Mouse (Mus musculus) neural tube, embryonic 14.5 days (tissue): Measurements from ENCODE around the gene Zcwpw1. TPM values are rescaled to one million over a fixed set of nuclear protein-coding genes. Genes with fewer than 3 reads are reported as not detected.
A peak's percentile ranks its signal among the peaks of the same experiment; 100 is the strongest.

Source experiments
- ATAC-seq: fragments of 200-750 bp; cut with Nextera tagmentation; 2 replicates; pipeline ENCODE4 v1.8.0; 2017; ENCODE audit warnings: low read depth, mild to moderate bottlenecking, moderate TSS enrichment, moderate library complexity
- H3K27ac ChIP-seq: fragments of 300-500 bp; sonication (generic); 2 replicates; pipeline ENCODE4 v1.5.1; 2014; ENCODE audit warnings: low read depth, mild to moderate bottlenecking, control low read depth, low read length, moderate library complexity, mixed read lengths
- H3K27me3 ChIP-seq: fragments of 300-500 bp; sonication (generic); 2 replicates; pipeline ENCODE4 v1.6.1; 2014; ENCODE audit warnings: low read length; ENCODE audit not compliant: control insufficient read depth, insufficient read depth
- H3K36me3 ChIP-seq: fragments of 300-500 bp; sonication (generic); 2 replicates; pipeline ENCODE4 v1.6.1; 2014; ENCODE audit warnings: low read length, mixed read lengths; ENCODE audit not compliant: control insufficient read depth, insufficient read depth
- H3K4me1 ChIP-seq: fragments of 300-500 bp; sonication (generic); 2 replicates; pipeline ENCODE4 v1.6.1; 2014; ENCODE audit warnings: low read length; ENCODE audit not compliant: control insufficient read depth, insufficient read depth
- H3K4me2 ChIP-seq: fragments of 300-500 bp; sonication (generic); 2 replicates; pipeline ENCODE4 v1.6.1; 2014; ENCODE audit warnings: mild to moderate bottlenecking, low read depth, low read length, control low read depth
- H3K4me3 ChIP-seq: fragments of 300-500 bp; sonication (generic); 2 replicates; pipeline ENCODE4 v1.5.1; 2014; ENCODE audit warnings: low read depth, low read length, control low read depth, mixed read lengths
- H3K9ac ChIP-seq: fragments of 300-500 bp; sonication (generic); replicated peaks from 2 replicates; pipeline ENCODE4 v1.6.1; 2014; ENCODE audit warnings: low read depth, mild to moderate bottlenecking, control low read depth, low read length, mixed read lengths
- H3K9me3 ChIP-seq: fragments of 300-500 bp; sonication (generic); 2 replicates; pipeline ENCODE4 v1.6.1; 2016; ENCODE audit warnings: low read length; ENCODE audit not compliant: control insufficient read depth
- WGBS: fragments of 180-500 bp; shearing (Covaris S2); extraction: QIAGEN DNeasy Blood & Tissue Kit; methylation state at CpG from one replicate; pipeline ENCODE4 v1.1.7; 2014; 5-methylcytosine and 5-hydroxymethylcytosine counted together
- polyA plus RNA-seq: library from polyadenylated mRNA; unstranded; fragments of >200 nt; fragmentation: Nextera tagmentation; extraction: Ambion mirVana; gene quantifications from 2 replicates; pipeline ENCODE4 v1.2.1, GENCODE M21; 2014

Gene Zcwpw1
- 11.2 and 13.9 TPM in 2 replicates for polyA plus RNA-seq

DNA sequence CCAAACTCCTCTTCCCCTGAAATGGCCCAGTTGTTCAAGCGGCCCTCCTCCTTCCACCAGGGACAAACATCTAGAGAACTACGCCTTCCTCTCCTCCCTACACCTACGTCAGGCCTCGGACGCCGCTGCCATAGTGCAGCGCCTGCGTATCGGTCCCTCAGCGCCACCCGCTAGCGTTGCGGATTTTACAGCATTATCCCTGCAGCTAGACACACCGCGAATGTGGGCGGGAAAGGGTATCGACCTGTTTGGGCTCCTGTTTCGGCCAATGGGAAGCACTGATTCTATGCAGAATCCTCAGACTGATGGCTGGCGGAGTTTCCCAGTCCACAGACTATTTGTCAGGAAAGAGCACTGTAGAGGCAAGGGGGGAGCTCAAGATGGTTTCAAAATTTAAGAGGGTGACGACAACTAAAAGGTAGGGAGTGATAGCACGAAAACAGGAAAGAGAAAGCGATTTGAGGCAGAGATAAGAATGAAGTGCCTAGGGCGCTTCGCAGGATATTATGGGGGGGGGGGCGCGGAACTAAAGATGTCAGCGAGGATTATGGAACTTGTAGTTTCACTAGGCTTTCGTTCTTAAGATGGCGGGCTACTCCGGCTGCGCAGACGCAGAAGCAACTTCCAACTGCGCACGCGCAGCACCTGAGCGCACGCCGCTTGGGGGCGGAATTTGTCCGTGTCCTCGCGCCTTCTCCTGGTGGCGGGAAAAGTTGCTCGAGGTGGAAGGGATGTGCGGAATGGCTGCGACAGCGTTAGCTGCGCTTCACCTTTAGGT lies at the start of gene Zcwpw1, which contains the start of gene Mepce:
TSS of gene Zcwpw1 (plus strand) at position 648 of the 778 bp plus-strand sequence.
TSS of gene Mepce (minus strand) at position 505 of the 778 bp plus-strand sequence.
- Histone ChIP-seq H3K27me3 (no peaks in the 10 kb centered on the region), H3K9me3 (no peaks in the 10 kb centered on the region), H3K4me1 (peaks cover 24% of the 10 kb centered on the region), H3K27ac (peak within 1 kb of the TSS; percentile 97), H3K4me3 (peak within 1 kb of the TSS; percentile 82), H3K4me2 (peak within 1 kb of the TSS; percentile 76), H3K36me3 (peaks cover 13% of the 10 kb centered on the region; the same call in 1 of the 2 replicates), H3K9ac (peak within 1 kb of the TSS; percentile 85)
- under 1% methylated on average over 48 of the region's 48 CpGs for WGBS
- ATAC-seq, result peak; percentile 71

DNA sequence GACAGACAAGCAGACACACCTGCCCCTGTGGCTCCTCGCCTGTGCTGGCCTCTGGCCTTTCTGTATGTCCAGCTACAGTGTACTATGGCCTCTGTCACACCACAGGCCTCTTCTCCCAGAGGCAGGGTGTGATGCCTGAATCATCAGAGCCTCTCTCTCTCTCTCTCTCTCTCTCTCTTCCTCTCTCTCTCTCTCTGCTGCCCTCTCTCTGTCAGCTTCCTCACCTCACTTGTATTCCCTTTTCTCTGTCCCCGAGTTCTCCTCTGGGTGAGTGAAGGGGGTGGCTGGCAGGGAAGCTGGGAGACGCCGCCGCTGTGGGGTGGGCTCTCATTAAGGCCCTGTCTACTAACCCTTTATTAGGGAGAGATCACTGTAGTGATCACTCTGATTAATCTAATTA lies 49.1 kb upstream of the Zcwpw1 start:
- no peak for ATAC-seq
- Histone ChIP-seq H3K27me3 (no peaks in the 10 kb centered on the region), H3K36me3 (peaks cover 16% of the 10 kb centered on the region; the same call in 1 of the 2 replicates), H3K4me1 (peaks cover 54% of the 10 kb centered on the region), H3K9ac (no peak overlapping the region; the same call in 1 of the 2 replicates), H3K9me3 (no peaks in the 10 kb centered on the region), H3K4me2 (peak overlapping the region; percentile 90), H3K27ac (peak overlapping the region; percentile 12; the same call in 1 of the 2 replicates), H3K4me3 (no peak overlapping the region)
- 30% methylated on average over 5 of the region's 5 CpGs for WGBS

DNA sequence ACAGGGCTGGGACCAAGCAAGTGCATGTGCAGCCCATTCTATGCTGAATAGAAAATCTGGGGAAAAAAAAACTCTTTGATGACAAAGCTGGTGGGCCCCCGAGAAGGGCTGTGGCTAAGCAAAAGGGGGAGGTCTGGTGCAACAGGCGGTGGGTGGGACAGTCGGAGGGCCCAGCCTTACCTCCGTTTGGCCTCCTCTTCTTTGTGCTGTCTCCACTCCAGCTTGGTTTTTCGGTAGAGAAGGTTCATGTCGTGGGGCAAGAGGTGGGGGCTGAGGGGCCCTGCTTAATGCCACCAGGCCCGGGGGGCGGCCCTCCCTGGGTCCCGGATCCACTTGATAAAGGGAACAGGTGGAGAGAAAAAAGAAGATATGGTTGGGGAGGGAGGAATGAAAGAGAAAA lies 48.1 kb upstream of the Zcwpw1 start:
- Histone ChIP-seq H3K9ac (peak overlapping the region; percentile 83), H3K36me3 (peaks cover 16% of the 10 kb centered on the region; the same call in 1 of the 2 replicates), H3K4me1 (peaks cover 45% of the 10 kb centered on the region), H3K27ac (no peak overlapping the region; the same call in 1 of the 2 replicates), H3K27me3 (no peaks in the 10 kb centered on the region), H3K9me3 (no peaks in the 10 kb centered on the region), H3K4me3 (peak overlapping the region; percentile 70), H3K4me2 (peak overlapping the region; percentile 90)
- WGBS, result 38% methylated on average over 9 of the region's 9 CpGs
- ATAC-seq, result no peak

DNA sequence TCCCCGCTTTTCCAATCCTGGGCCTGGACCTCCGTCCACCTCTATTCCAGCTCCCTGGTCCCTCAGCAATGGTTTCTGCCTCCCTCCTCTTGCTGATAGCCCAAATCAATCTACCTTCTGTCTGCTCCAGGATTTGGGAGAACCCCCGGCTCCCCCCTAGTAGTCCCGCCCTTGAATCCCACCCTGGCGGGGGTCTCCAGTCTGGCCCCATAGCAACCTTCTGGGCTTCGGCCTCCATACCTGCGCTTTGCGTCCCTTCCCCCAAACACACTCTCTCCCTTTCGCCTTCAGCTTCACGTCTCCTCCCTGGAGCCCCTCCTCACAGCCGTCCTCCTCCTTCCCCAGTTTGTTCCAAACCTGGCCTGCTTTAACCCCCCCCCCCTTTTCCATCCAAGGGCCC lies 47.1 kb upstream of the Zcwpw1 start:
- no peaks in the 10 kb centered on the region for H3K9me3 ChIP-seq
- ATAC-seq, result peak; percentile 10
- H3K9ac ChIP-seq, result peak overlapping the region; percentile 83
- H3K36me3 ChIP-seq, result peaks cover 10% of the 10 kb centered on the region; the same call in 1 of the 2 replicates
- H3K4me3 ChIP-seq, result peak overlapping the region; percentile 70
- peaks cover 35% of the 10 kb centered on the region for H3K4me1 ChIP-seq
- WGBS, result 4% methylated on average over 11 of the region's 11 CpGs
- H3K27me3 ChIP-seq, result no peaks in the 10 kb centered on the region
- H3K27ac ChIP-seq, result peak overlapping the region; percentile 77
- H3K4me2 ChIP-seq, result peak overlapping the region; percentile 90

GRCm38 (mm10) chr5:137741023-137741931 lies 46.3 kb upstream of the Zcwpw1 start, which contains the start of gene Nyap1:
Gene Nyap1 (minus strand): TSS chr5:137741607.
- Histone ChIP-seq H3K36me3 (peaks cover 4% of the 10 kb centered on the region; the same call in 1 of the 2 replicates), H3K4me3 (peak within 1 kb of the TSS; percentile 70), H3K4me2 (peak within 1 kb of the TSS; percentile 90), H3K4me1 (peaks cover 33% of the 10 kb centered on the region), H3K27me3 (no peaks in the 10 kb centered on the region), H3K27ac (peak within 1 kb of the TSS; percentile 77), H3K9me3 (no peaks in the 10 kb centered on the region), H3K9ac (peak within 1 kb of the TSS; percentile 83)
- under 1% methylated on average over 58 of the region's 71 CpGs for WGBS
- peak; percentile 83 for ATAC-seq

GRCm38 (mm10) chr5:137742048-137742447 lies 45.5 kb upstream of the Zcwpw1 start:
- peaks cover 2% of the 10 kb centered on the region; the same call in 1 of the 2 replicates for H3K36me3 ChIP-seq
- no peak for ATAC-seq
- peak overlapping the region; percentile 83; the same call in 1 of the 2 replicates for H3K9ac ChIP-seq
- peak overlapping the region; percentile 70; the same call in 1 of the 2 replicates for H3K4me3 ChIP-seq
- peaks cover 37% of the 10 kb centered on the region for H3K4me1 ChIP-seq
- H3K27ac ChIP-seq, result no peak overlapping the region
- no peaks in the 10 kb centered on the region for H3K9me3 ChIP-seq
- no peaks in the 10 kb centered on the region for H3K27me3 ChIP-seq
- WGBS, result 72% methylated on average over 10 of the region's 10 CpGs
- peak overlapping the region; percentile 90 for H3K4me2 ChIP-seq

DNA sequence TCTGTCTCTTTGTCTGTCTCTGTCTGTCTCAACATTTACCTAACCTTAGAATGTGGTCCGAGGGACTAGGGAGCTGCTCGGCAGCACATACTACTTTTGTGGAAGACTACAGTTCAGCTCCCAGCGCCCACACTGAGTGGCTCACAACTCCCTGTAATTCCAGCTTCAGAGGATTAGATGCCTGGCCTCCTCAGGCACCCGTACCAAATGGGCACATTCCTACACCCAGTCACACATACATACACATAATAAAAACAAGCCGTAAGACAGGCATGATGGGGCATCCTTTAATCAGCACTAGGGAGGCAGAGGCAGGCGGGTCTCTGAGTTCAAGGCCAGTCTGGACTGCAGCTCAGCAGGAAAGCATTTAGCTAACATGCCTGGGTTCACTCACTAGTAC lies 44.8 kb upstream of the Zcwpw1 start:
- Histone ChIP-seq H3K4me1 (peaks cover 41% of the 10 kb centered on the region), H3K9ac (no peak overlapping the region), H3K36me3 (no peaks in the 10 kb centered on the region; the same call in 1 of the 2 replicates), H3K4me2 (no peak overlapping the region), H3K27me3 (no peaks in the 10 kb centered on the region), H3K4me3 (no peak overlapping the region), H3K9me3 (no peaks in the 10 kb centered on the region), H3K27ac (no peak overlapping the region)
- ATAC-seq, result no peak
- 94% methylated on average over 6 of the region's 6 CpGs for WGBS

GRCm38 (mm10) chr5:137744197-137744596 lies 43.4 kb upstream of the Zcwpw1 start:
- Histone ChIP-seq H3K4me3 (no peak overlapping the region), H3K36me3 (no peaks in the 10 kb centered on the region), H3K9me3 (no peaks in the 10 kb centered on the region), H3K27me3 (no peaks in the 10 kb centered on the region), H3K4me1 (peaks cover 38% of the 10 kb centered on the region), H3K9ac (no peak overlapping the region), H3K27ac (no peak overlapping the region), H3K4me2 (no peak overlapping the region)
- no peak for ATAC-seq
- 86% methylated on average over 7 of the region's 7 CpGs for WGBS
